Mouse (Mus musculus) testis, postnatal 10 days (tissue): ENCODE data around the gene Jup.

Experiments used
- DNase-seq: peaks from one replicate; pipeline ENCODE4 v3.0.0; 2021; ENCODE audit warnings: low spot score

The Jup gene

DNA sequence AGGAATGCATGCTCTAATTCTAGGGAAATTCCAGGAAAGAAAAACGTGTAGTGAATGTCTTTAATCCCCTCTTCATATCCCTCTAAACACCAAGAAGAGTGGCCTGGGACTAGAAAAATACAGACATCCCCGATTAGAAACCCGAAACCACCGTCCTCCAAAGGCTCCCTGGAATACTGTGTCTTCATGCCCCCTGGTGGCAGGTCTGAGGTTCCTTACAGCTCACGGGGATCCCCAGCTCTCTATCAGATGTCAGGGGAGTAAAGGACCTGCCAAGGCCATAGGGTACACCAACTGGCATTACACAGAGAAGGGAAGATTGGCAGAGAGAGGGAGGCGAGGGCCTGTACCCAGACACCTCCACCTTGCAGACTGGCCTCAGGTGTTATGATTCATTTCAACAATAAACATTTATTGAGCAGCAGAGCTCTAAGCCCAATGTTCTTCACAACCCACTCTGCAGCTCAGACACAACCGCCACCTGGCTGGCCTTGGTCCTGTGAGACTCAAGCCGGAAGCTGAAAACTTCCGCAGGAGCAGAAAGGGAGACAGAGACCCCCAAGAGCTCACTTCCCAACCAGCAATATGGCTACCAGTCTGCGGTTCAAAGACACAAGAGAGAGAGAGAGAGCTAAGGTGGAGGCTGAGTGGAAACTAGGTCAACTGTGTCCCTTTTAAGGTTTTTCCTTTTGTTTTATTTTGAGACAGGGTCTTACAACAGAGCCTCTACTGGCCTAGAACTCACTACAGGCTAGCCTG lies 10.7 kb upstream of the Jup start:
- peak; percentile 83 for DNase-seq

DNA sequence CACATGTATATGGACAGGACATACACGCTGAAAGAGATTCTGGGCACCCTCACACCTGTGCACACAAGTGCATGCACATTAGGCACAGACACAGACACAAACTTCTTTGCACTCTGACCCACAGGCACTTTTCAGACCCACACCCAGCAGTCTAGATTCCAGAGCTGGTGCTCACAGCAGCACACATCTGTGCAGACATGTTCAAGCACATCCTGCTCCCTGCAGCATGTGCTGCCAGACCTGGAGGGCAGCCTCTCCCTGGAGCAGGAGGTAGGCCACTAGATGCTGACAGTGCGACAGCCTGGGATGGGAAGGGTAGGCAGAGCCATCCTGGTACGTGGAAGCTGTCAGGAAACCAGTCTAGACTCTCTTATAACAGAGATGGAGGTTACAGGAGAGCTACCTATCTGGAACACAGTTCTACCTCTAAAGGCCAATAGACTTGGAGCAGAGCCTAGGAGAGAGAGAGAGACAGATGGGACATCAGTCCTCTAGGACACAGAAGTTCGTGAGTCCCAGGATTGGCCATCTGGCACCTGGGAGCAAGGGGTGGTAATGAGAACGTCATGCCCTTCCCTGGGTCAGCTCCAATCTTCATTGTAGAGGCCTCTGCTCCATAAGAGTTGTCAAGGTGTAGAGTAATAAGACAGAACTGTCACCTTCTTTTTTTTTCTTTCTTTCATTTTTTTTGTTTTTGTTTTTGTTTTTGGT lies 9.6 kb upstream of the Jup start:
- DNase-seq = no peak

DNA sequence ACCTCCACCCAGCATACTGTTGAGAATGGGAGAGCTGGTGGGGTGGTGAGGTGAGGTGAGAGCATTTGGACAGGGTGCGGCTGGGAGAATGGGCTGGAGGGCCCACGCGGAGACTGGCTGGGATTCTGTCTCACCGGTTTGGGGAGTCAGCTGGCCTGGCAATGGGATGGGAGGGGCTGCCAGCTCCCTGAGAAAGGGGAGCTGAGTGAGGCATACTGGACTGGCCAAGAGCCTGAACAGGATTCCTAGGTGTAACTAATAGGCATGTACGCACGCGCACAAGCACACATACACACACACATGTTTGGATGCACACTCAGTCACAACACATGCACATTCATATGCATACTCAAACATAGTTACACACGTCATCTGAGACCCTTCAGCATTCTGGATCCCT lies 8.7 kb upstream of the Jup start:
- DNase-seq = no peak

DNA sequence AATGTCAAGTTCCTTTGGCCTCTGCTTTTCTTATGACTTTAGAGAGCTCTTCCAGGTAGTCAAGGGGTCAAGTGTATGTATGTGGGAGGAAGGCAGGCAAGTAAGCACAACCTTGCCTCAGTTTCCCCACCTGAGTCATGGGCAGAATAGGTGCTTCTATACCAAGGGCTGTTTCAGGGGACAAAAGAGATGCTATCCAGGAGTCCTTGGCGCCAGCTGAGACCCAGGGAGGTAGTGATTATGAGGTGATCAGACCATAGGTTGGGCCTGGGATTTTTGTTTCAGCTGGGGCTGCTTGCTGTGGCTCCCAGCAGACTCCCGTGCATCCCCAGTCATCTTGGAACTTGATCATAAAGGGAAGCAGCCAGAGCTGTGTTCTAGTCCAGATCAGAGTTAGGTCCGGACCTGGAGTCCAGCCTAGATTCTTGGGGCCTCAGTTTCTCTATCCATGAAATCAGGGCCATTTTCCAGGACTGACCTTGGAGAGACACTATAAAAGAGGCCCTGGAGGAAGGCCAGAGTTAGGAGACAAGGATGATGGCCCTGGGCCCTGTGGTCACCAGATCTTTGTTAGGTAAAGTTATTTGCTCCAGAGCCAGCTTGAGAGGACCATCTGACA lies 7.0 kb upstream of the Jup start:
- no peak for DNase-seq

DNA sequence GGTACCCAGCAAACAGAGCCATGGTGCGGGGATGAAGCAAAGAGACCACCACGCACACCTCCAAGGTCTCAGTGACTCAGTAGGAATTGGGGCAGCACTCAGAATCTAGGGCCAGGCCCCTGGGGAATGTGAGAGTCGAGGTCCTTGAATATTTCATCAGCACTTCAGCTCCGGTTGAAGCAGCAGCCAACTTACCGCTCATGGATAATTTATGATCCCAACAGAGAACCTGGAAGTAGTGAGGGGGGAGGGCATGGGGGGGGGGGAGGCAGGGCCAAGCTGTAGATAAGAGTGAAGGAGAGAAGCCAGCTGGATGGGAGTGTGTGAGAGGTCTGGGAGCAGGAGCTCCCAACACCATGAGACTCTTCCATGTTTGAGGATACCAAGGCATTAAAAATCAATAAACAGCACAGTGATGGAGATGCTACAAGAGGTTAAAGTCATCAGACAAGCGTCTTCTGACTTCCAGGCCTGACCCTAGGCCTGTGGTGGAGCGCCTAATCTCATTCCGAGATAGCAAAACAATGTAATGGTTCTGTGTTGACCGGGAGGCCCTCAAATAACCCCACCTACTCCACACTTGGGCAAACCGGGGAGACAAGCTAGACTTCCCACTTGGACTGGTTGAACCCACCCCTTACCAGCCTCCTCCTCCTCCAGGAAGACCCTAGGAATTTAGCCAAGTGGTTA lies 6.0 kb upstream of the Jup start:
- DNase-seq = no peak

DNA sequence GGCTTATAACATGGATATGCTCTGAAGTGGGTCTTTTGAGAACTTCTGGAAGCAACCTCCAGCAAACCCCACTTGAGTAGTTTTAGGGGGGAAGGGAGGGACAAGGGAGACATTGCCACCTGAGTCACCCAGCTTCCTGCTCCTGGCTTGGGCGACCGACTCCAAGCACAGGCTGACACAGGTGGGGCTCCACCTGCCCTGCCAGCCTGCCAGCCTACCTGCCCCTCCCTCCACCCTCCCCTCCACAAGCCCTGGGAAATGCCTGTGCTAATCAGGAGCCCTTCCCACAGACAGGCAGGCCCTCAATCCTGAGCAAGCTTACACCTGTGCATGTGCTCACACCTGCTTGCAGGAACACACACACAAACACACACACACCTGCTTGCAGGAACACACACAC lies 5.1 kb upstream of the Jup start:
- no peak for DNase-seq

DNA sequence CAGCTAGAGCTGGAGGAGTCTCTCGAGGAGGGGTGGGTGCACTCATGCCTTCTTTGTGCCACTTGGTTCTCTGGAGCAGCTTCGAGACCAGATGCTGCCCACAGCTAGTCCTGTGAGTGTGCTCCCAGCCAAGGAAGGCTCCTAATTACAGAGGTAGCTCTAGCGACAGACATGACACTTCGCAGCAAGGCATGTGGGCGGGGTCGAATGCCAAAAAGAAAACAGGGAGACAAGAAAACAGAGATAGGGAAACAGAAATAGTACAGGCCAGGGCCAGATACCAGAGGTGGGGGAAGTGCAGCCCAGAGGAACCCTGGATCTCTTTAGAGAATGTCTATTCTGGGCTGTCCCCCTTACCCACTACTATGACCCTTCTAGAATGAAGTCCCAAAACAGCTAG lies 4.7 kb upstream of the Jup start:
- no peak for DNase-seq

DNA sequence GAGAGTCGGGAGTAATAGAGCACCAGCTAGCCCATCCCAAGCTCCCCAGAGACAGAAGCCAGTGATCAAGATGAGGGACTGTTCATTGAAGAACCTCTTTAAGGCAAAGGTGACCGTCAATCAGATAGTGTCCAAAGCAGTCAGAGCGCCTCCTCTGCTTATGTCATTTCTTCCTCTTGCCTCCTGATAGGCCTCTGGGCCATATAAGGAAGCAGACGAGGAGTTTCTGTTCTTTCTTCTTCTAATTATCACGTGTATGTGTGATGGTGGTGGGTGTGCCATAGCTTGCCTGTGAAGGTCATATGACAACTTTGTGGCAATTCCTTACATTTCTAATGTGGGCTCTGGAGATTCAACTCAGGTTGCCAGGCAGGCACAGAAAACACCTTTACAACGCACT lies 3.3 kb upstream of the Jup start:
- DNase-seq = no peak

DNA sequence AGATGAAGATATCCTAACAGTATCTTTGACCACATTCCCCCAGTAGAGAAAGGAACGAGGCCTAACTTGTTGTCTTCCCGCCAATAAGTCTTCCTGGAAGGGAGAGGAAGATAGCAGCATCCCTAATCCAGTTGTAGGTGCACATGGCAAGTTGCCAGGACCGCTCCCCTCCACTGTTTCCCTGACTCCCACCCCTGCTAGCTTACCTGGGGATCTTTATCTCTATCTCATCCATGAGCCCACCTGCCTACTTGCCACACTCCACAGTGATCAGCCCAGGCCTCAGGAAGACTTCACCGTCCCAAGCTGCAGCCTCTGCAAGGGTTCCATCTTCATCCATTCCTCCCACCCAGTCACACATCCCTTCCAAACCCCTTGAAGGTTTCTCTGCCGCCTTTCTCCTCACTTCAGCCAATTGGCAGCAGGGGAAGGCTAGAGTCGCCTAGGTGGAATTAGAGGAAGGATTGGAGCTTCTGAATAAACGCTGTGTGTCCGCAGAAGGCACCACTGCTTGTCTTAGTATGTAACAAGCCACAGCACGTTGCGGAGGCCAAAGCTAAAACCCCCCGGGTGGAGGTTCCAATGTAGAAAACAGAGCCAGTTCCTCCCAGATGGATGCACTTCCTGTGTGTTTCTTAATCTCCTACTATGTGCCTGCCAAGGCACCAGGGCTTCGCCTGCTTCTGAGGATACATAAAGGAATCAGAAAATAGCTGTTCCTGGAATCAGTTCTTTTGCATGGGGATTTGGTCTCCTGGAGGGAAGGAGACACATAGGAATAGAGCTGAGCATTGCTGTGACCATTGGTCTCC lies 2.4 kb upstream of the Jup start:
- no peak for DNase-seq

DNA sequence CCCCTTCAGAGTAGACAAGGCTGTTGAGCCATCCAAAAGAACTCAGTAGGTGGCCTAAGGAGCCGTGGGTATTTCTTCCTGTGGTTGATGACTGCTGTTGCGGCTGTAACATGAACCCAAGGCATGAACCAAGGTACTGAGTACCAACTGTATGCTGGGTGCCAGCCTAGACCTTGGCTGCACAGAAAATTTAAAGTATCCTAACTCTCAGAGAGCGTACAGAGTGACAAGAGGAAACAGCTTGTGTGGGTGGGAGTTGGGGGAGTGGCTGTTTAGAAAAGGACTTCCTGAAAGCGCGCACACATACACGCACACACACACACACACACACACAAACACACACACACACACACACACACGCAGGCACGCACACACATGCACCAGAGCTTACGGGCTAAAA lies 1.8 kb upstream of the Jup start:
- DNase-seq = no peak

DNA sequence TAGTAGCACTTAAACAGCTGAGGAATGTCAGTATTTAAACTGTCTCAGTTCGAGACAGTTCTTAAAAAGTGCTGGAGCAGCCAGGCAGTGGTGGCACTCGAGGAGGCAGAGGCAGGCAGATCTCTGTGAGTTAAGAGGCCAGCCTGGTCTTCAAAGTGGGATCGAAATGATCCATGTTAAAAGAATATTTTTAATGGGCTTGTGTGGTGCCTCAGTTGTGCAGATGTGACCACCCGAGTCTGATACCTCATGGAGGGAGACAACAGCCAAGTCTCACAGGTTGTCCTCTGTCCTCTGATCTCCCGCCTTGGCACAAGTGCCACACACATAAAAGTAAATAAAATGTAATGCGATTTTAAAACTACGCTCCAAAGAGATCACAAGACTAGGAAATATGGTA lies 954 bp upstream of the Jup start:
- DNase-seq = no peak

DNA sequence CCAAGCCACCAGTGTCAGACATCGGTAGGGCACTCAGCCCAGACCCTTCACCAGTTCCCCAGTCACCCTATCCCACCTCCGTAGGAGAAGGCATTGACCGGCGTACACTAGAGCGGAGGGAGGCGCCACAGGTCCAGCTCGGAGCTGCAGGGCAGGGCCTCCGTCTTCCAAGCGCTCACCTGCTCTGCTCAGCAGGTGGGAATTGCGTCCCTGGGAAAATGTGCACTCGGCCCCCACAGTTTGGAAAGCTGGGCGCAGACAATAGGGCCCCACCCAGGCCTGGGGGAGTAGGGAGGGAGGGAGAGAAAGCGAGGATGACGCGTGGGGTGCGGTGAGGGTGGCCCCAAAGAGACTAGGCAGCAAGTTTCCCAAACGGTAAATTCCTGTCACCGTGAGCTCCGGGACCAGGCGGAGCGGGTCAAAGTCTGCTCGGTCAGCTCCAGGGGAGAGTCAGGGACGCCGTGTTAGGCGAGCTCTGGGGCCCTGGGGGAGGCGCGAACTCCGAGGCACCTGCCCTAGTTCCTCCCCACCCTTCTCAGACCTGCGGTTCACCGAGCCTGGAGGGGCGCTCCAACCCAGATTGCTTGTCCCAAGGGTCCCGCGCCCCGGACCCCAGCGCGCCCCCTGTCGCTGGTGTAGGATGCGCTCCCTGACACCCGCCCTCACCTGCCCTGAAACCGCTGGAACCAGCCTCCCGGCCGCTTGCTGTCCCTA lies 520 bp downstream of the Jup start:
- DNase-seq = no peak

DNA sequence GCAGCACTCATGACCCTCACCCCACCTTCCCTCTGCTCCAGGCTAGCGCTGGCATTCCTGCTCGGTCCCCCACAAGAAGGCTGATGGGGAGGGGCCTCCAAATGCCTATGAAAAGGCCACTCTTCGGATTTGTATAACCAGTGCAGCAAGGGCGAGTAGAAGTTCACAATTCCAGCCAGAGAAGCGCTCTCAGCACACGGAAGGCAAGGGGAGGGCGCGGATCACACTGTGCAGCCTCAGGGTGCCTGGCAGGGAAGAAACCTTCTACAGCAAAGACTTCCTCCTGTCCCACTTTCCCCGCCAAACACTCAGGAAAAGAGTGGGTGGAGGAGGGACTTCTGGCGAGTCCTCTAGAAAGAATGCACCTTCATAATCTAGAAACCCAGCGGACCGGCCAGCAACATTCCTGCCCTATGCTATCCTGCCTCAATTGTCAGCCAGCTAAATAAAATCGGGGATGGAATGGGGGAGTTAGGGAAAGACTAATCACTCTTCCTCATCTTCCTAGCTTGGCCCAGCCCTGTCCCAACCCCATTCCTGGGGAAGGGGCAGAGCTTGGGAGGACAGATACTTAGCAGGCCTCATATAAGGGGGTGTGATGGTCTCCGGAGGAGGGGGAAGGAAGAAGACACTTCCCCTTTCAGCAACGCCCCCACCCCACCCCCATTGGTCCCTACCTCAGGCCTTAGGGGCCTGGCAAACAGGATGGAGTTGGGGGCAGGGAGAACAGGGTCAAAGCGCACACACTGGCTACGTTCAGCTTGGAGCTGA lies 1.5 kb downstream of the Jup start:
- no peak for DNase-seq

DNA sequence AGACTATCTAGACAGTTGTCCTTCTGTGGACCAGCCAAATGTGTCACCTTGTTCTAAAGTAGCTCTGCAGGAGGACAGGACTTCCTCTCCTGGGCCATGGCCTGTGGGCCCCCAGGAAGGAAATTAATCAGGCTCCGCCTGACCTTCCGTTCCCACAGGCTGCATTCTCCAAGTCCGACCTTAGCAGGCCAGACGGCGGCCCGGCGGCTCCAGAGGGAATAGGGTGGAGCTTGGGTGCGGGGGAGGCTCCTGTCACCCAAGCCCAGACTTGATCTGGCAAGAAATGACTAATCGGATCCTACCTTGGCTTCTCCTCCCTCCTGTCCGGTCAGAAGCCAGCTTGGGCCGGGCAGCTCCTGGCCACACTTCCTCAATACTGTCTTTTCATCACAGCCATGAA lies 2.4 kb downstream of the Jup start:
- peak; percentile 65 for DNase-seq

DNA sequence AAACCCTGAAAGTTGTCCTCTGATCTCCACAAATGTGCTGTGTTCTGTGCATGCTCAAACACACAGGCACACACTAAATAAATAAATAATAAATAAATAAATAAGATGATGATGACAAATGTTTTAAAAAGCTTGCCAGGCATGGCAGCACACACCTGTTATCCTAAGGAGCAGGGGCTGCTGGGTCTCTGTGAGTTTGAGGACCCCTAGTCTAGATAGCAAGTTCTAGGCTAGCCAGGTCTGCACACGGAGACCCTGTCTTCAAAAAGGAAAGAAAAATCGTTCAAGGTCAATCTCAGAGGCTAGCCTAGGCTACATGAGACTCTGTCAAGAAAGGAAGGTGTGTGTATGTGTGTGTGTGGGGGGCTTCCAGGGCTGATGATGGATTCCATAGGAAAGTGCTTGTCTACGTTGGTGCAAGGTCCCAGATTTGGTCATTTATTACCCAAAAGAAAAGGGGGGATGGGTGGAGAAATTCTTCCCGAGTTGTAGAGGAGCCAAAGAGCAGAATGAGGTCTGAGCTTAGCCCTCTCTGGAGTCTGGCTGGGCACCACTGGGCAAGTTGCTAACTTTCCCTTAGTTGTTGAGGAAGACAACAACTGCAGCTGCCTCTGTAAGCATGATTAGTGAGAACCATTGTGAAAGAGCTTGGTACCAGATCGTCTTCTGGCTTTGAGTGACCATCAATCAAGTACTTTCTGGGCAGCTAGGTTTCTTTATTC lies 3.0 kb downstream of the Jup start:
- DNase-seq = no peak

DNA sequence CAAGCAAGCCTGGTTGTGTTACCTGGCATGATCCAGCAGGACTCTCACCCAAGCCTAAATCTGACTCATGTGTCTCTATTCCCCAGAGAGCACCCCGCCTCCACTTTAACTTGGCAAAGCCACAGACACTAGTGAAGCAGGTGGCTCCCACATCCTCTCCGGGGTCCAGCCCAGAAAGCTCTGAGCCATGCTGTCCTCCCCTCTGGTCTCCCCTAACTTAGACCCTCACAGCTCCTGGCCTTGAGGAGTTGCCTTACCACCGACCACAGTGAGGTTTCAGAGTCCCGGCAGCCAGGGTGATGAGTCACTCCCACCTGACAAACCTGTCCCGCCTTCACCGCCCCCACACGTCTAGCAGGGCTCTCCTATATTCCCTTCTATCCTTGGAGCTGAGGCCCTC lies 3.8 kb downstream of the Jup start:
- no peak for DNase-seq

DNA sequence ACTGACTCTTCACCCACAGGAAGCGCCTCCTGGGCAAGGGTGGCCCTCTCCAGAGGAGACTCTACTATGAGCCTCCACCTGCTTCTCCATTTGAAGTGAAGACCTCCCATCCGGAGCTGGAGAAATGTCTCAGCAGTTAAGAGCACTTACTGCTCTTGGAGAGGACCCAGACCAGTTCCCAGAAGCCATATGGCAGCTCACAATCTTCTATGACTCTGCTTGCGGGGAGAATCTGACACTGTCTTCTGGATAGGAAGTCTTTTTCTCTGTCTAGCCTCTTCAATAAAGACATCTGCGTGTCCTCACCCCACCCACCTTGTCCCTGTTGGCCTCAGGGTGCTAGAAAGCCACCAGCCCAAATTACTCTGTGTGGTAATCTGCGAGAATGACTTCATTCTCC lies 4.6 kb downstream of the Jup start:
- DNase-seq = no peak

DNA sequence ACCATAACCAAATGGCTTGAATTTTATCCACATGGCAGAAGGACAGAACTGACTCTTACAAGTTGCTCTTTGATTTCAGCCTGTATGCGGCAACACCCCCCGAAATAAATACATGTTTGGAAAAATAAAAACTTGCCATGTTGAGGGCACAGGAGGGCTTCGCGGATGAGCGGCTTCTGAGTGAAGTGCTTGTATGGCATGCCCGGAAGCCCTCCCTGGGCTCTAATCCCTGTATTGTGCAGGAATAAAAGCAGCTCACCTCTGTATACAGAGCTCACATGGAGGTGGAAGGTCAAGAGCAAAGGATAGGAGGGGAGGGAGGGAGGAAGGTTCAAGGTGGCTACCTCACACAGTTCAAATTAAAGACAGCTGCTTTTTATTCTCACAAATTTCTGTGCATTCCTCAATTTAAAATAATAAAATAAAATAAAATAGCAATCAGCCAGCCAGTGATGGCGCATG lies 5.6 kb downstream of the Jup start:
- DNase-seq = no peak

DNA sequence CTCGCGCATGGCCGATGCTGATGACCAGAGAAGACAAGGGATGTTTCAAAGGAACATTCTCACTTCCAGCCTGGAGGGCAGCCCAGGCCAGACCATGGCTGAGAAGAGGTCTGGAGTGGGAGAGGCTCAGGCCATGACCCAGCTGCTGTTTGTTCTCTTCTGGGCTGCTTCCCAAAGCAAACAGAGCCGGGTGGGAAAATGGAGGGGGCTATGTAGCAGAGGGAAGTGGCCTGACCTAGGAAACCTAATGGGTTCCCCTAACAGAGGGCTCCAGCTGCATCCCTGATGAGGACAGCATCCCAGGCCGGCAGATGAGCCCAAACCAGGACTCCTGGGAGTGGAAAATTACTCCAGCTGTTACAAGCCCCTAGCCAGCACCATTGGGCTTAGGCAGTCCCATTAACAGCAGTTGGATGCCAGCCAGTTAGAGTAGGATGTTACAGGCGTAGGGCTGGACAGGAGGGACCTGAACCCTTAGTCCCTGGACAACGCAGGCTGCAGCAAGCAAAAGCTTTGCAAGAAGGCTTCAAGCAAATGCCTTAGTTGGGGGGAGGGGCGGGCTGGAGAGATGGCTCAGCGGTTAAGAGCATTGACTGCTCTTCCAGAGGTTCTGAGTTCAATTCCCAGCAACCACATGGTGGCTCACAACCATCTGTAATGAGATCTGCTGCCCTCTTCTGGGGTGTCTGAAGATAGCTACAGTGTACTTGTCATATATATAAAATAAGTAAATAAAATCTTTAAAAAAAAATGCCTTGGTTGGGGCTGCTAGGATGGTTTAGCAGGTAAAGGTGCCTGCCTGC lies 6.3 kb downstream of the Jup start:
- peak; percentile 72 for DNase-seq
